Mouse (Mus musculus): ENCODE results near the gene Olfr883. TPM values are rescaled to one million over a fixed set of nuclear protein-coding genes. Genes with fewer than 3 reads are reported as not detected.

Olfr883 gene
- polyA plus RNA-seq (2014; fragmentation: Nextera tagmentation; extraction: Ambion mirVana): not detected in 2 replicates

DNA sequence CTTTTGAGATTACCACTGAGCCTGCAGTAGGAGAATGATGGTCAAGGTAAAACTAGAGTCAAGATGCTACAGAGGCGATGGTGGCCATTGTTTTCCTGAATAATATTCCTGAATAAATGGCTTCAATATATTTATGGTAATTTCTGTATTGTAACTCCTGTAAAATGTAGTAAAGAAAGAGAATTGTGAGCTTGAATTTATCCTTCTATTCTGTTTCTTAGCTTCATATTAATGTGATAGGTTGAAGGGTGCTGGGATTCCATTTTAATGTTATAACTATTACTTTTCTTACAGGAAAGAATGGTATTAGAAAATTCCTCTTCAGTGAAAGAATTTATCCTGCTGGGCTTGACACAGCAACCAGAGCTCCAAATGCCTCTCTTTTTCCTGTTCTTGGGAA, at the start of gene Olfr883:
Gene Olfr883, plus strand, starts transcription at position 301 of the 400 bp plus-strand sequence.
- no peak within 1 kb of the TSS for H3K4me3 ChIP-seq (replicated peaks; ENCODE audit: low read length)
- no peak within 1 kb of the TSS for H3K27ac ChIP-seq
- no peak within 1 kb of the TSS for H3K9ac ChIP-seq
- no peaks in the 10 kb centered on the region for H3K4me1 ChIP-seq (replicated peaks; ENCODE audit: control insufficient read depth, insufficient read depth, low read length)
- WGBS: 93% methylated on average over 1 of the region's 1 CpGs
- no peak within 1 kb of the TSS for H3K4me2 ChIP-seq (replicated peaks)
- ATAC-seq (ENCODE audit: low FRiP score): no peak
- no peaks in the 10 kb centered on the region for H3K9me3 ChIP-seq (ENCODE audit: control insufficient read depth, low read length)
- no peak for DNase-seq (ENCODE audit: low spot score)
- H3K27me3 ChIP-seq (ENCODE audit: control insufficient read depth, insufficient read depth, low read length): no peaks in the 10 kb centered on the region
- H3K36me3 ChIP-seq (replicated peaks; ENCODE audit: control insufficient read depth, insufficient read depth): no peaks in the 10 kb centered on the region

DNA sequence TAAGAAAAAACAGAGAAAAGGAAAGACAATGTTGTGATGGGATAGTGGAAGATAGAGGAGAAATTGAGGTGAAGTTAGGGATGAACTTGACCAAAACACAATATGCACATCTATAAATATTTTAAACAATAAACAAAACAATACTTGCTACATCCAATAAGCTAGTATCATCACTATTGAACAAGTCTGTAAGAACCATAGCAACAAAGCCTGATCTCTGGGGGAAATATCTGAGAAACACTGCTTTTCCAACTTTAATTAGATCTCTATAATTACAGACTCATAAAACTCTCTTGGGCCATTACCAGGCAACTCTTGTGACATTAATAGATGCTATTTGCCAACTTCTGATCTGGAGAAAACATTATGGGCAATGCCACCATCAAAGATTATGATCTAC, 34.1 kb upstream of the Olfr883 start, which contains the start of gene Olfr881:
Gene Olfr881, plus strand, starts transcription at position 301 of the 400 bp plus-strand sequence.
- Histone ChIP-seq H3K4me2 (replicated peaks) (no peak within 1 kb of the TSS), H3K9me3 (ENCODE audit: control insufficient read depth, low read length) (no peaks in the 10 kb centered on the region), H3K4me1 (replicated peaks; ENCODE audit: control insufficient read depth, insufficient read depth, low read length) (no peaks in the 10 kb centered on the region), H3K9ac (no peak within 1 kb of the TSS), H3K27ac (no peak within 1 kb of the TSS), H3K36me3 (replicated peaks; ENCODE audit: control insufficient read depth, insufficient read depth) (no peaks in the 10 kb centered on the region), H3K4me3 (replicated peaks; ENCODE audit: low read length) (no peak within 1 kb of the TSS), H3K27me3 (ENCODE audit: control insufficient read depth, insufficient read depth, low read length) (no peaks in the 10 kb centered on the region)
- ATAC-seq (ENCODE audit: low FRiP score) (no peak), DNase-seq (ENCODE audit: low spot score) (no peak)

DNA sequence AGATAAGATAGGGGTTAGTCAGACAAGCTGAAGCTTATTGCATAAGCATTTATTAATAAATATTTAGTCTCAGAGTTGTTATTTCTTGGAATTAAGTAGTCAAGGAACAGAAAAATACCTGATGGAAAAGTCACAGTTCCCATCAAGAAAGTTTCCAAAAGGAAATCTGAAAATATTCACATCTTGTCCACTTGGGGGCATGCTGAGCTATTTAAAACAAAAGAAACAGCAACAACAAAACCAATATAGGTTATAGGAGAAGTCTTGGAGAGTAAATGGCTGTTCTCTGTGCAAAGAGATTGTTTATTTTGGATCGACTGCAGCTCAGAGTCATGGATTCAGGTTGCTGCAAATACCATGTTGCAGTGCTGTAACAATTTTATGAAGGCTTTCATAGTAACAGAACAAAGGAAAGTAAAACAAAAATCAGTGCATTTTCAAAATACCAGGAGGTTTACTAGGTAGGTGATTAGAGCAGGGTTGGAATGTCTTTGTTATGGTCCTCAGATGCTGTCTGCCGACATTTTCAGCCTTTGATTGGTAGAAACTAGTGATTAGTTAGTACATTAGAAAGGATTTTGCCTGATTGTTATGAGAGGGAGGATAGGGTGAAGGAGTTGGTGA, 26.9 kb upstream of the Olfr883 start:
- no peak overlapping the region for H3K9ac ChIP-seq
- H3K36me3 ChIP-seq (replicated peaks; ENCODE audit: control insufficient read depth, insufficient read depth): no peaks in the 10 kb centered on the region
- H3K27me3 ChIP-seq (ENCODE audit: control insufficient read depth, insufficient read depth, low read length): no peaks in the 10 kb centered on the region
- no peak overlapping the region for H3K4me2 ChIP-seq (replicated peaks)
- no peak overlapping the region for H3K4me3 ChIP-seq (replicated peaks; ENCODE audit: low read length)
- no peaks in the 10 kb centered on the region for H3K4me1 ChIP-seq (replicated peaks; ENCODE audit: control insufficient read depth, insufficient read depth, low read length)
- no peaks in the 10 kb centered on the region for H3K9me3 ChIP-seq (ENCODE audit: control insufficient read depth, low read length)
- WGBS: 56% methylated on average over 2 of the region's 2 CpGs
- DNase-seq (ENCODE audit: low spot score): peak; percentile 49
- no peak for ATAC-seq (ENCODE audit: low FRiP score)
- no peak overlapping the region for H3K27ac ChIP-seq

DNA sequence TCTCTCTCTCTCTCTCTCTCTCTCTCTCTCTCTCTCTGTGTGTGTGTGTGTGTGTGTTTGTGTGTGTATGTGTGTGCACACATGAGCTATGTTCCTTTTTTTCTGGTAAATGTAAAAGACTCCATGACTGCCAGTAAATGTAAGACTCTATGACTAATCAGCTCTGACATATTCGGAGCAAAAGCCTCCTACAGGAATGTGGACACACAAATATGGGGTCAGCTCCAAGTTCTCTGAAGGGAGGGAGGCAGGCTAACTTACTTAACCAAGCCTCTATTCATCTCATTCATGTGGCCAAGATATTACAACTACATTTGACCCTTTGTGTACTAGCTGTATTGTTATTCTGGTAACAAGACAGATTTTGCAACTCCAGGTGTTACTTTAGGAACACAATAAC, 25.6 kb upstream of the Olfr883 start:
- no peak overlapping the region for H3K27ac ChIP-seq
- H3K9me3 ChIP-seq (ENCODE audit: control insufficient read depth, low read length): no peaks in the 10 kb centered on the region
- no peaks in the 10 kb centered on the region for H3K4me1 ChIP-seq (replicated peaks; ENCODE audit: control insufficient read depth, insufficient read depth, low read length)
- no peak overlapping the region for H3K4me2 ChIP-seq (replicated peaks)
- 62% methylated on average over 1 of the region's 1 CpGs for WGBS
- DNase-seq (ENCODE audit: low spot score) (no peak), ATAC-seq (ENCODE audit: low FRiP score) (no peak)
- H3K9ac ChIP-seq: no peak overlapping the region
- H3K27me3 ChIP-seq (ENCODE audit: control insufficient read depth, insufficient read depth, low read length): no peaks in the 10 kb centered on the region
- H3K36me3 ChIP-seq (replicated peaks; ENCODE audit: control insufficient read depth, insufficient read depth): no peaks in the 10 kb centered on the region
- no peak overlapping the region for H3K4me3 ChIP-seq (replicated peaks; ENCODE audit: low read length)

DNA sequence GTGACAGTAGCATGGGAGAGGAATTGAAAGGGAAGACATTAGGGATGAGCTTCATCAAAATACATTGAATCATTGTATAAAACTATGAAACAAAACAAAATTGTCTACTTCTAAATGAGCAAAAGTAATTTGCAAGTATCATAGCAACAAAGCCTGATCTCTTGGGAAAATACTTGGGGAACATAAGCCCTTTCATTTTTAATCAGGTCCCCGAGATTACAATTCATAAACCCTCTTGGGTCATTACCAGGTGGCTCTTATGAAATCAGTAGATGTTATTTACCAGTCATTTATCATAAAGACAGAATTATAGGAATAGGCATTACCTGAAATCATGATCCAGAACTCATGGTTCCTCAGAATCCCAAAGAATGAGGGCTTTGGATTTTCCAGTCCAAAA, 20.6 kb downstream of the Olfr883 start, which contains the start of gene Olfr884:
Gene Olfr884, plus strand, starts transcription at position 301 of the 400 bp plus-strand sequence.
- H3K4me1 ChIP-seq (replicated peaks; ENCODE audit: control insufficient read depth, insufficient read depth, low read length): no peaks in the 10 kb centered on the region
- no peaks in the 10 kb centered on the region for H3K36me3 ChIP-seq (replicated peaks; ENCODE audit: control insufficient read depth, insufficient read depth)
- ATAC-seq (ENCODE audit: low FRiP score) (no peak), DNase-seq (ENCODE audit: low spot score) (no peak)
- H3K27ac ChIP-seq: no peak within 1 kb of the TSS
- no peak within 1 kb of the TSS for H3K9ac ChIP-seq
- H3K27me3 ChIP-seq (ENCODE audit: control insufficient read depth, insufficient read depth, low read length): no peaks in the 10 kb centered on the region
- H3K4me3 ChIP-seq (replicated peaks; ENCODE audit: low read length): no peak within 1 kb of the TSS
- WGBS: 66% methylated on average over 1 of the region's 1 CpGs
- no peak within 1 kb of the TSS for H3K4me2 ChIP-seq (replicated peaks)
- H3K9me3 ChIP-seq (ENCODE audit: control insufficient read depth, low read length): no peaks in the 10 kb centered on the region

DNA sequence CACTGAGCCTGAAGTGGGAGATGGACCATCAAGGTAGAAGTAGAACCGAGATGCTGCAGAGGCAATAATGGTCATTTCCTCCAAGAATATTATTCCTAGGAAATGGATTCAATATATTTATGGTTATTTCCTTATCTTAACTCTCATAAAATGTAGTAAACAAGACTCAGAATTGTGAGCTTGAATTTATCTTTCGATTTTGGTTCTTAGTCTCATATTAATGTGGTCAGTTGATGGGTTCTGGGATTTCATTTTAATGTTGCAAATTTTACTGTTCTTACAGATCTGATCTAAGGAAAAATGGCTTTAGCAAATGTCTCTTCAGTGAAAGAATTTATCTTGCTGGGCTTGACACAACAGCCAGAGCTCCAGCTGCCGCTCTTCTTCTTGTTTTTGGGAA, 35.4 kb downstream of the Olfr883 start, which contains the start of gene Olfr885:
Gene Olfr885, plus strand, starts transcription at position 301 of the 400 bp plus-strand sequence.
- ATAC-seq (ENCODE audit: low FRiP score): no peak

More for the DNA sequence above, 35.4 kb downstream of the Olfr883 start, which contains the start of gene Olfr885:
- H3K36me3 ChIP-seq (replicated peaks; ENCODE audit: control insufficient read depth, insufficient read depth): no peaks in the 10 kb centered on the region
- WGBS: 94% methylated on average over 3 of the region's 3 CpGs
- no peak for DNase-seq (ENCODE audit: low spot score)
- no peaks in the 10 kb centered on the region for H3K9me3 ChIP-seq (ENCODE audit: control insufficient read depth, low read length)
- H3K4me2 ChIP-seq (replicated peaks): no peak within 1 kb of the TSS
- no peak within 1 kb of the TSS for H3K4me3 ChIP-seq (replicated peaks; ENCODE audit: low read length)
- H3K9ac ChIP-seq: no peak within 1 kb of the TSS
- H3K27ac ChIP-seq: no peak within 1 kb of the TSS
- H3K27me3 ChIP-seq (ENCODE audit: control insufficient read depth, insufficient read depth, low read length): no peaks in the 10 kb centered on the region
- no peaks in the 10 kb centered on the region for H3K4me1 ChIP-seq (replicated peaks; ENCODE audit: control insufficient read depth, insufficient read depth, low read length)

Other genes starting within 250 kb of the Olfr883 start
- gene Olfr876, start 222.8 kb upstream of the Olfr883 start, polyA plus RNA-seq (2014; fragmentation: Nextera tagmentation; extraction: Ambion mirVana): not detected in 2 replicates
- not detected in 2 replicates for gene Olfr877, start 171.5 kb upstream of the Olfr883 start, polyA plus RNA-seq (2014; fragmentation: Nextera tagmentation; extraction: Ambion mirVana)
- gene Olfr145, start 129.1 kb upstream of the Olfr883 start, polyA plus RNA-seq (2014; fragmentation: Nextera tagmentation; extraction: Ambion mirVana): not detected in 2 replicates
- gene Olfr878, start 108.0 kb upstream of the Olfr883 start, polyA plus RNA-seq (2014; fragmentation: Nextera tagmentation; extraction: Ambion mirVana): not detected in 2 replicates
- gene Olfr881, start 34.0 kb upstream of the Olfr883 start, polyA plus RNA-seq (2014; fragmentation: Nextera tagmentation; extraction: Ambion mirVana): not detected in 2 replicates
- not detected in 2 replicates for gene Olfr884, start 20.7 kb downstream of the Olfr883 start, polyA plus RNA-seq (2014; fragmentation: Nextera tagmentation; extraction: Ambion mirVana)
- not detected in 2 replicates for gene Olfr885, start 35.5 kb downstream of the Olfr883 start, polyA plus RNA-seq (2014; fragmentation: Nextera tagmentation; extraction: Ambion mirVana)
- not detected in 2 replicates for gene Olfr887, start 58.3 kb downstream of the Olfr883 start, polyA plus RNA-seq (2014; fragmentation: Nextera tagmentation; extraction: Ambion mirVana)
- not detected in 2 replicates for gene Olfr888, start 82.3 kb downstream of the Olfr883 start, polyA plus RNA-seq (2014; fragmentation: Nextera tagmentation; extraction: Ambion mirVana)
- 0.07 and 0.08 TPM in 2 replicates for gene Olfr889, start 89.4 kb downstream of the Olfr883 start, polyA plus RNA-seq (2014; fragmentation: Nextera tagmentation; extraction: Ambion mirVana)
- gene Olfr890, start 116.7 kb downstream of the Olfr883 start, polyA plus RNA-seq (2014; fragmentation: Nextera tagmentation; extraction: Ambion mirVana): not detected in 2 replicates
- gene Olfr891, start 155.0 kb downstream of the Olfr883 start, polyA plus RNA-seq (2014; fragmentation: Nextera tagmentation; extraction: Ambion mirVana): not detected in 2 replicates
- not detected in 2 replicates for gene Olfr893, start 182.6 kb downstream of the Olfr883 start, polyA plus RNA-seq (2014; fragmentation: Nextera tagmentation; extraction: Ambion mirVana)
- not detected in 2 replicates for gene Olfr894, start 192.2 kb downstream of the Olfr883 start, polyA plus RNA-seq (2014; fragmentation: Nextera tagmentation; extraction: Ambion mirVana)
- not detected in 2 replicates for gene Olfr143, start 227.0 kb downstream of the Olfr883 start, polyA plus RNA-seq (2014; fragmentation: Nextera tagmentation; extraction: Ambion mirVana)
- gene Olfr895, start 242.0 kb downstream of the Olfr883 start, polyA plus RNA-seq (2014; fragmentation: Nextera tagmentation; extraction: Ambion mirVana): not detected in 2 replicates